Mouse (Mus musculus) neural tube, embryonic 10.5 days (tissue): ENCODE data around the gene Vps26a.
A peak's percentile ranks its signal among the peaks of the same experiment; 100 is the strongest.
"Not testable (repeated sequence)": the region's sequence is repeated elsewhere in the genome, so short reads cannot be mapped to it uniquely, and the experiment has no call there.

ENCODE experiments used
- DNase-seq: peaks from one replicate; pipeline ENCODE4 v3.0.0-alpha.2; 2017; ENCODE audit warnings: low spot score; ENCODE audit errors: extremely low spot score

Vps26a gene

GRCm38 (mm10) chr10:62500916-62501615 is 14.5 kb upstream of the Vps26a start:
- no peak for DNase-seq

- DNase-seq = peak; percentile 66
Observed at GRCm38 (mm10) chr10:62500088-62500915, 13.7 kb upstream of the Vps26a start.

GRCm38 (mm10) chr10:62491681-62492080 is 5.1 kb upstream of the Vps26a start:
- DNase-seq = not testable (repeated sequence)

GRCm38 (mm10) chr10:62488266-62488665 is 1.7 kb upstream of the Vps26a start:
- no peak for DNase-seq

GRCm38 (mm10) chr10:62485878-62486582 is 575 bp downstream of the Vps26a start:
- DNase-seq = no peak

- DNase-seq = no peak
Observed at GRCm38 (mm10) chr10:62481108-62481852, 5.3 kb downstream of the Vps26a start.

- DNase-seq = no peak
Observed at GRCm38 (mm10) chr10:62476980-62477379, 9.6 kb downstream of the Vps26a start.

GRCm38 (mm10) chr10:62474944-62475343 is 11.7 kb downstream of the Vps26a start:
- no peak for DNase-seq

GRCm38 (mm10) chr10:62471105-62471504 is 15.5 kb downstream of the Vps26a start:
- no peak for DNase-seq

GRCm38 (mm10) chr10:62469736-62470135 is 16.9 kb downstream of the Vps26a start:
- DNase-seq = no peak

GRCm38 (mm10) chr10:62461321-62461720 is 25.3 kb downstream of the Vps26a start:
- DNase-seq = no peak

GRCm38 (mm10) chr10:62452001-62452400 is 34.6 kb downstream of the Vps26a start:
- not testable (repeated sequence) for DNase-seq

- no peak for DNase-seq
Observed at GRCm38 (mm10) chr10:62450280-62450640, 36.3 kb downstream of the Vps26a start.

GRCm38 (mm10) chr10:62449364-62450279 is 37.0 kb downstream of the Vps26a start, which contains the start of the genes 4930507D05Rik and Supv3l1:
4930507D05Rik (plus strand) TSS chr10:62449489.
Supv3l1 (minus strand) TSS chr10:62449738.
- peak; percentile 92 for DNase-seq

- DNase-seq = no peak
Observed at GRCm38 (mm10) chr10:62430427-62430826, 56.2 kb downstream of the Vps26a start.

- no peak for DNase-seq
Observed at GRCm38 (mm10) chr10:62425081-62425871, 61.3 kb downstream of the Vps26a start.

- no peak for DNase-seq
Observed at GRCm38 (mm10) chr10:62422255-62422654, 64.3 kb downstream of the Vps26a start, which contains the start of gene Hkdc1. Hkdc1 (minus strand) TSS chr10:62422491.

- no peak for DNase-seq
Observed at GRCm38 (mm10) chr10:62421127-62421526, 65.5 kb downstream of the Vps26a start.

GRCm38 (mm10) chr10:62420399-62420798 is 66.2 kb downstream of the Vps26a start:
- DNase-seq = no peak
